Mouse (Mus musculus) embryonic facial prominence, embryonic 11.5 days (tissue): ENCODE measurements at regions not wholly inside any gene's neighbourhood (a gene's known extent, or its start where the extent isn't known, plus 50 kb on each side); places are given as distances from the start of the nearest gene placed in this dataset.

Experiments
- ATAC-seq: fragments of 200-750 bp; cut with Nextera tagmentation; replicated peaks from 2 replicates; pipeline ENCODE4 v1.8.0; 2017; ENCODE audit warnings: low read depth; ENCODE audit not compliant: insufficient number of reproducible peaks, low FRiP score, low TSS enrichment
- DNase-seq: peaks from one replicate; pipeline ENCODE4 v3.0.0-alpha.2; 2015; ENCODE audit warnings: low spot score
- H3K27ac ChIP-seq: fragments of 300-500 bp; sonication (generic); replicated peaks from 2 replicates; pipeline ENCODE4 v1.5.1; 2014; ENCODE audit warnings: mild to moderate bottlenecking, low read depth, low read length, control low read depth
- H3K27me3 ChIP-seq: fragments of 300-500 bp; sonication (generic); 2 replicates; pipeline ENCODE4 v1.6.1; 2014; ENCODE audit warnings: mild to moderate bottlenecking, low read length, moderate library complexity, mixed read lengths; ENCODE audit not compliant: control insufficient read depth, insufficient read depth
- H3K36me3 ChIP-seq: fragments of 300-500 bp; sonication (generic); replicated peaks from 2 replicates; pipeline ENCODE4 v1.6.1; 2014; ENCODE audit warnings: low read depth, mild to moderate bottlenecking, low read length, moderate library complexity, mixed read lengths; ENCODE audit not compliant: control insufficient read depth, insufficient read depth
- H3K4me1 ChIP-seq: fragments of 300-500 bp; sonication (generic); 2 replicates; pipeline ENCODE4 v1.6.1; 2014; ENCODE audit warnings: low read length, mixed read lengths; ENCODE audit not compliant: control insufficient read depth, insufficient read depth
- H3K4me2 ChIP-seq: fragments of 300-500 bp; sonication (generic); 2 replicates; pipeline ENCODE4 v1.6.1; 2014; ENCODE audit warnings: low read depth, mild to moderate bottlenecking, control low read depth, low read length, moderate library complexity
- H3K4me3 ChIP-seq: fragments of 300-500 bp; sonication (generic); 2 replicates; pipeline ENCODE4 v1.5.1; 2014; ENCODE audit warnings: low read depth, low read length, control low read depth
- H3K9ac ChIP-seq: fragments of 300-500 bp; sonication (generic); replicated peaks from 2 replicates; pipeline ENCODE4 v1.6.1; 2014; ENCODE audit warnings: mild to moderate bottlenecking, control low read depth, low read length
- H3K9me3 ChIP-seq: fragments of 300-500 bp; sonication (generic); replicated peaks from 2 replicates; pipeline ENCODE4 v1.6.1; 2016; ENCODE audit warnings: mild to moderate bottlenecking, low read length, inconsistent platforms, mixed read lengths; ENCODE audit not compliant: control insufficient read depth
- WGBS: fragments of 180-500 bp; shearing (Covaris S2); extraction: QIAGEN DNeasy Blood & Tissue Kit; methylation state at CpG from one replicate; pipeline ENCODE4 v1.1.7; 2014; 5-methylcytosine and 5-hydroxymethylcytosine counted together

GRCm38 (mm10) chr2:147514748-147515147 lies 153.0 kb downstream of the Pax1 start:
- ATAC-seq (no peak), DNase-seq (no peak)
- Histone ChIP-seq H3K36me3 (no peaks in the 10 kb centered on the region), H3K4me3 (no peak overlapping the region), H3K4me2 (no peak overlapping the region), H3K9ac (no peak overlapping the region), H3K4me1 (no peaks in the 10 kb centered on the region), H3K27ac (no peak overlapping the region), H3K9me3 (no peaks in the 10 kb centered on the region), H3K27me3 (no peaks in the 10 kb centered on the region)
- 86% methylated on average over 3 of the region's 3 CpGs for WGBS

GRCm38 (mm10) chr2:147503962-147504361 lies 142.2 kb downstream of the Pax1 start:
- Histone ChIP-seq H3K27me3 (no peaks in the 10 kb centered on the region; the same call in 1 of the 2 replicates), H3K4me1 (no peaks in the 10 kb centered on the region), H3K27ac (no peak overlapping the region), H3K9me3 (no peaks in the 10 kb centered on the region), H3K36me3 (no peaks in the 10 kb centered on the region), H3K4me2 (no peak overlapping the region), H3K4me3 (no peak overlapping the region), H3K9ac (no peak overlapping the region)
- 81% methylated on average over 4 of the region's 4 CpGs for WGBS
- ATAC-seq (no peak), DNase-seq (no peak)

- H3K4me2 ChIP-seq, result no peak overlapping the region
- no peaks in the 10 kb centered on the region for H3K4me1 ChIP-seq
- no peak overlapping the region for H3K9ac ChIP-seq
- H3K4me3 ChIP-seq, result no peak overlapping the region
- H3K9me3 ChIP-seq, result no peaks in the 10 kb centered on the region
- no peak for DNase-seq
- H3K27ac ChIP-seq, result no peak overlapping the region
- 81% methylated on average over 1 of the region's 1 CpGs for WGBS
- H3K36me3 ChIP-seq, result no peaks in the 10 kb centered on the region
- no peak for ATAC-seq
- H3K27me3 ChIP-seq, result no peaks in the 10 kb centered on the region
Measured at GRCm38 (mm10) chr2:147498731-147499130, 137.0 kb downstream of the Pax1 start.

- no peak overlapping the region for H3K9ac ChIP-seq
- no peak overlapping the region for H3K4me3 ChIP-seq
- ATAC-seq (0 out of 2 replicates have a peak, but pooled peaks have one; percentile 39), DNase-seq (no peak)
- no peaks in the 10 kb centered on the region for H3K36me3 ChIP-seq
- H3K27me3 ChIP-seq, result no peaks in the 10 kb centered on the region
- no peak overlapping the region for H3K27ac ChIP-seq
- 63% methylated on average over 5 of the region's 5 CpGs for WGBS
- no peak overlapping the region for H3K4me2 ChIP-seq
- H3K9me3 ChIP-seq, result no peaks in the 10 kb centered on the region
- H3K4me1 ChIP-seq, result no peaks in the 10 kb centered on the region
Measured at GRCm38 (mm10) chr2:147455932-147456331, 94.2 kb downstream of the Pax1 start.

- no peaks in the 10 kb centered on the region for H3K27me3 ChIP-seq
- no peak overlapping the region for H3K4me2 ChIP-seq
- H3K4me3 ChIP-seq, result no peak overlapping the region
- H3K27ac ChIP-seq, result no peak overlapping the region
- no peak for DNase-seq
- WGBS, result 48% methylated on average over 18 of the region's 18 CpGs
- no peaks in the 10 kb centered on the region for H3K4me1 ChIP-seq
- no peaks in the 10 kb centered on the region for H3K36me3 ChIP-seq
- no peak for ATAC-seq
- no peaks in the 10 kb centered on the region for H3K9me3 ChIP-seq
- H3K9ac ChIP-seq, result no peak overlapping the region
Measured at GRCm38 (mm10) chr2:147454362-147455257, 92.9 kb downstream of the Pax1 start.
